Mouse (Mus musculus): ENCODE results near the gene Kcnk13.

DNA sequence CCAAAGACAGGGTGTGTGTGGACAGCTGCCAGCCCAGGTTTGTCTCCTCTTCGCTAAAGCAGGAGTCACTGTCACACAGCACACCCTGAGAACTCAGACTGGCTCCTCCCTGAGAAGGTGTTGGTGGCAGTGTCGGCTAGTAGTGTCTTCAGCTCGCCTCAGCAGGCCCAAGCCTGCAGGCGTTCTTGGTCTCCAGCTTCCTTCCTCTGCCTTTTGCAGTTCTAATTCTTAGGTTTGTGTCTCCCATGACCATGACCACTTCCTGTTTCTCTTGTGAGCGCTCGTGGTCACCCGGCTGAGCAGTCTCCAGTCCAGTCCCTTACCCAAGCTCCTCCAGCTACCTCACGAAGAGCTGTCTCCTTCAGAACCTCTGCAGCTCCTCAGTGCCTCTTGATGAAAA lies 21.9 kb upstream of the Kcnk13 start:
- no peak for TF ChIP-seq CTCF (IDR thresholded peaks at IDR 0.05; ENCODE audit: low read depth)
- TF ChIP-seq EP300 (IDR thresholded peaks at IDR 0.05; ENCODE audit: low read depth): no peak
